Mouse (Mus musculus): ENCODE results near the gene Trarg1. TPM values are rescaled to one million over a fixed set of nuclear protein-coding genes. Genes with fewer than 3 reads are reported as not detected.

The Trarg1 gene
- polyA plus RNA-seq, 1 experiment from 2014 or later = not detected

- no peak for ATAC-seq (replicated peaks; ENCODE audit: low FRiP score)
- H3K27ac ChIP-seq (ENCODE audit: low read depth, low read length) = no peak overlapping the region
- H3K36me3 ChIP-seq (ENCODE audit: control insufficient read depth, insufficient read depth, low read length) = peaks cover 6% of the 10 kb centered on the region; the same call in 1 of the 2 replicates
- no peaks in the 10 kb centered on the region for H3K27me3 ChIP-seq (ENCODE audit: control insufficient read depth, insufficient read depth, low read length)
- H3K9ac ChIP-seq (ENCODE audit: low read length) = no peak overlapping the region
- no peaks in the 10 kb centered on the region for H3K9me3 ChIP-seq (ENCODE audit: control insufficient read depth, low read length)
- no peak overlapping the region for H3K4me2 ChIP-seq (ENCODE audit: low read depth, low read length, severe bottlenecking)
- H3K4me3 ChIP-seq (ENCODE audit: low read depth, low read length) = no peak overlapping the region
- DNase-seq (ENCODE audit: low spot score) = no peak
- 86% methylated on average over 3 of the region's 3 CpGs for WGBS
- H3K4me1 ChIP-seq (replicated peaks; ENCODE audit: control insufficient read depth, insufficient read depth, low read length) = no peaks in the 10 kb centered on the region
These were observed 55.0 kb downstream of the Trarg1 start for GRCm38 (mm10) chr11:76734560-76734959.

DNA sequence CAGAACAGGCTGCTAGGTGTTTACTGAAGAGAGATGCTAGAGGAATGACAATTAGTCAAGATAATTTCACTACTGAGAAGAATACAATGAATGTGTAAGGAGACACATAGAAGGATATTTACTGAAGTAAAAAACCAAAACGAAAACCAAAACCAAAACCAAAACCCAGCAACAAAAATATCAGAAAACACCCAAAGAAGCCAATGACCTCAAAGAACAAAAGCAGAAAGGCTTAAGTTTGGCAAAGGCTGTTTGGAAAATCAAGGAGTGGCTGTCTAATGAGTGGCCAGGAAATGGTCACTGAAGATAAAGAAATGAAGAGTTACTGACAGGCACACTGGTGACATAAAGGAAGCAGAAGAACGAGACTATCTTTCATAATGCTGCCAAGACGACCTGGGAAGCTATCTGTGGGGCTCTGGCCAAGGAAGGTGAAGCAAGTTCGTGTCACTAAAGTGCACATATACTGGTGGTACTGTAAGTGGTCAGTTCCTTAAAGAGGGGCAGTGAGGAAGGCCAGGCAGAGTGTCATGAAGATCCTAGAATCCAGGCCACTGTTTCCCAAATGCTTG lies 56.2 kb downstream of the Trarg1 start:
- H3K27me3 ChIP-seq (ENCODE audit: control insufficient read depth, insufficient read depth, low read length) = no peaks in the 10 kb centered on the region
- H3K36me3 ChIP-seq (ENCODE audit: control insufficient read depth, insufficient read depth, low read length) = peaks cover 3% of the 10 kb centered on the region; the same call in 1 of the 2 replicates
- H3K9ac ChIP-seq (ENCODE audit: low read length) = no peak overlapping the region
- no peak overlapping the region for H3K4me2 ChIP-seq (ENCODE audit: low read depth, low read length, severe bottlenecking)
- no peak overlapping the region for H3K4me3 ChIP-seq (ENCODE audit: low read depth, low read length)
- H3K4me1 ChIP-seq (replicated peaks; ENCODE audit: control insufficient read depth, insufficient read depth, low read length) = no peaks in the 10 kb centered on the region
- DNase-seq (ENCODE audit: low spot score) (no peak), ATAC-seq (replicated peaks; ENCODE audit: low FRiP score) (no peak)
- H3K9me3 ChIP-seq (ENCODE audit: control insufficient read depth, low read length) = no peaks in the 10 kb centered on the region
- WGBS = 90% methylated on average over 4 of the region's 4 CpGs
- H3K27ac ChIP-seq (ENCODE audit: low read depth, low read length) = no peak overlapping the region

DNA sequence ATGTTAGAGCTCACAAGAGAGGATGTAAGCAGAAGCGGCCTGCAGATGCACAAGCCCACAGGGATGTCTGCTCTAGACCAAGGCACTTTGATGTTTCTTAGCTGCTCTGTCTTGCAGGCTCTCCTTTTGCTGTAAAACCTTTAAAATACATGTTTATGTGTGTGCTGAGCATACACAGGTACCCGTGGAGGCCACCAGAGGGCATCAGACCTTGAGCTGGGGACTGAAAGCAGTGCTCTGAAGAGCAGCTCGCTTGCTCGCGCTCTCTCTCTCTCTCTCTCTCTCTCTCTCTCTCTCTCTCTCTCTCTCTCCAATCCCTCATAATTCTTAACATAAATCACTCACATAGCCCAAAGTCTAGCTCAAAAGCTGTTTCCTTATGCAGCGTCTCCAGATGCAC lies 59.5 kb downstream of the Trarg1 start:
- no peak overlapping the region for H3K27ac ChIP-seq (ENCODE audit: low read depth, low read length)
- DNase-seq (ENCODE audit: low spot score) (no peak), ATAC-seq (replicated peaks; ENCODE audit: low FRiP score) (no peak)
- WGBS = 65% methylated on average over 6 of the region's 6 CpGs
- H3K27me3 ChIP-seq (ENCODE audit: control insufficient read depth, insufficient read depth, low read length) = no peaks in the 10 kb centered on the region
- H3K4me2 ChIP-seq (ENCODE audit: low read depth, low read length, severe bottlenecking) = no peak overlapping the region
- H3K4me1 ChIP-seq (replicated peaks; ENCODE audit: control insufficient read depth, insufficient read depth, low read length) = no peaks in the 10 kb centered on the region
- no peak overlapping the region for H3K9ac ChIP-seq (ENCODE audit: low read length)
- no peak overlapping the region for H3K4me3 ChIP-seq (ENCODE audit: low read depth, low read length)
- no peaks in the 10 kb centered on the region for H3K9me3 ChIP-seq (ENCODE audit: control insufficient read depth, low read length)
- H3K36me3 ChIP-seq (ENCODE audit: control insufficient read depth, insufficient read depth, low read length) = peaks cover 3% of the 10 kb centered on the region; the same call in 1 of the 2 replicates

DNA sequence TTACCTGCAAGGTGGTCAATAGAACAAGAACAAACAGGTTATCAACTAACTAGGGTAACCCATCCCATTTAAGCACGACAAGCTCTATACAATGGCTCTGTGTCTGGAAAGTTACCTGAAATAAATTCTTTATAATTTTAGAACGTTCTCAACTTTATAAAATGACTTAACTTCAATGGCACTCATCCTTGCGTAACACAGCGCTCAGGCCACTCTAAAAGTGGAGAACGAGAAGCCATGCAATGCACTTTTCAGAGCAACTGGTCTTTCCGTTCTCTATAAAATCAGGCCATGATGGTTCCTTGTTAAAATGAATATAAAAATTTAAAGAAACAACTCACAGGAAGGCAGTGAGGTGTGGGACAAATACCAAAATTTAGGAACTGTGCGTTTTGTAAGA lies 62.9 kb downstream of the Trarg1 start:
- H3K27ac ChIP-seq (ENCODE audit: low read depth, low read length) = no peak overlapping the region
- H3K4me3 ChIP-seq (ENCODE audit: low read depth, low read length) = no peak overlapping the region
- H3K27me3 ChIP-seq (ENCODE audit: control insufficient read depth, insufficient read depth, low read length) = no peaks in the 10 kb centered on the region
- peaks cover 2% of the 10 kb centered on the region; the same call in 1 of the 2 replicates for H3K36me3 ChIP-seq (ENCODE audit: control insufficient read depth, insufficient read depth, low read length)
- no peak for ATAC-seq (replicated peaks; ENCODE audit: low FRiP score)
- no peak overlapping the region for H3K4me2 ChIP-seq (ENCODE audit: low read depth, low read length, severe bottlenecking)
- WGBS = 96% methylated on average over 7 of the region's 7 CpGs
- no peaks in the 10 kb centered on the region for H3K4me1 ChIP-seq (replicated peaks; ENCODE audit: control insufficient read depth, insufficient read depth, low read length)
- no peaks in the 10 kb centered on the region for H3K9me3 ChIP-seq (ENCODE audit: control insufficient read depth, low read length)
- no peak overlapping the region for H3K9ac ChIP-seq (ENCODE audit: low read length)
- DNase-seq (ENCODE audit: low spot score) = no peak

DNA sequence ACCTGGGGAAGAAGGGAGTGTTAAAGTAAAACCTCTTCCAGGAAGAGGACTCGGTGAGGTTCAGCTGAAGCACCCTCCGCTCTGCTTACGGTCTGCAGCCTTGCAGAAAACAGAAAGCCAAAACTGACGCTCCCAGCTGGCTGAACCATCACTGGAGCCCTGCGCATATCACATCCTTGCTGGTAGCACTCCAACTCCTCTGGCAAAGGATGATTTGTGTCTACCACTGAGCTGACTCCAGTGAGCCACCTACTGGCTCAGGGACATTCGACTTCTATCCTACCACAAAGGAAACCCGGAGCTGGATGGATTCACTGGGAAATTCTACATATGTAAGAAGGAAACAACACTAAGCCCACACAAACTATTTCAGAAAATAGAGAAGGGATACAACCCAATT lies 64.9 kb downstream of the Trarg1 start:
- H3K27me3 ChIP-seq (ENCODE audit: control insufficient read depth, insufficient read depth, low read length) = no peaks in the 10 kb centered on the region
- H3K9ac ChIP-seq (ENCODE audit: low read length) = no peak overlapping the region
- H3K9me3 ChIP-seq (ENCODE audit: control insufficient read depth, low read length) = no peaks in the 10 kb centered on the region
- no peak for DNase-seq (ENCODE audit: low spot score)
- 83% methylated on average over 7 of the region's 7 CpGs for WGBS
- no peaks in the 10 kb centered on the region for H3K4me1 ChIP-seq (replicated peaks; ENCODE audit: control insufficient read depth, insufficient read depth, low read length)
- H3K36me3 ChIP-seq (ENCODE audit: control insufficient read depth, insufficient read depth, low read length) = peaks cover 7% of the 10 kb centered on the region; the same call in 1 of the 2 replicates
- no peak overlapping the region for H3K27ac ChIP-seq (ENCODE audit: low read depth, low read length)
- ATAC-seq (replicated peaks; ENCODE audit: low FRiP score) = no peak
- H3K4me3 ChIP-seq (ENCODE audit: low read depth, low read length) = no peak overlapping the region
- H3K4me2 ChIP-seq (ENCODE audit: low read depth, low read length, severe bottlenecking) = no peak overlapping the region

DNA sequence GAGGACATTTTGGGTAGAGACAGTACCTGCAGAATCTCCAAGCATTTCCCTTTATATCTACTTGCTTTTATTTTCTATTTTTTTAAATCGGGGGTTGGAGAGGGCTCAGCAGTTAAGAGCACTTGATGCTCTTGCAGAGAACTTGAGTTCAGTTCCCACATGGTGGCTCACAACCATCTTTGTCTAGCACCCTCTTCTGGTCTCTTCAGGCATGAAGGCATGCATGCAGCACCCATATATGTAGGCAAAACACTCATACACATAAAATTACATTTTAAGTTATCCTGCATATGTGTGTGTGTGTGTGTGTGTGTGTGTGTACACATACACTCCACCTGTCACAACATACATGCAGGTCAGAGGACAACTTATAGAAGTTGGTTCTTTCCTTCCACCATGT lies 66.3 kb downstream of the Trarg1 start:
- H3K4me1 ChIP-seq (replicated peaks; ENCODE audit: control insufficient read depth, insufficient read depth, low read length) = no peaks in the 10 kb centered on the region
- ATAC-seq (replicated peaks; ENCODE audit: low FRiP score) = no peak
- H3K27me3 ChIP-seq (ENCODE audit: control insufficient read depth, insufficient read depth, low read length) = no peaks in the 10 kb centered on the region
- no peak overlapping the region for H3K4me2 ChIP-seq (ENCODE audit: low read depth, low read length, severe bottlenecking)
- peaks cover 7% of the 10 kb centered on the region; the same call in 1 of the 2 replicates for H3K36me3 ChIP-seq (ENCODE audit: control insufficient read depth, insufficient read depth, low read length)
- DNase-seq (ENCODE audit: low spot score) = no peak
- 100% methylated on average over 1 of the region's 1 CpGs for WGBS
- no peak overlapping the region for H3K27ac ChIP-seq (ENCODE audit: low read depth, low read length)
- no peak overlapping the region for H3K9ac ChIP-seq (ENCODE audit: low read length)
- no peak overlapping the region for H3K4me3 ChIP-seq (ENCODE audit: low read depth, low read length)
- H3K9me3 ChIP-seq (ENCODE audit: control insufficient read depth, low read length) = no peaks in the 10 kb centered on the region

Other genes with a start within 250 kb of the Trarg1 start
- gene Abr, start 57.5 kb upstream of the Trarg1 start, polyA plus RNA-seq (2014; fragmentation: Nextera tagmentation; extraction: Ambion mirVana) = 46.4 and 50.5 TPM in 2 replicates
- not detected in 2 replicates for gene Bhlha9, start 7.3 kb upstream of the Trarg1 start, polyA plus RNA-seq (2014; fragmentation: Nextera tagmentation; extraction: Ambion mirVana)
- gene Gosr1, start 83.8 kb downstream of the Trarg1 start, polyA plus RNA-seq (2014; fragmentation: Nextera tagmentation; extraction: Ambion mirVana) = 26.5 and 27.2 TPM in 2 replicates
- gene Cpd, start 167.2 kb downstream of the Trarg1 start, polyA plus RNA-seq (2014; fragmentation: Nextera tagmentation; extraction: Ambion mirVana) = 14.3 and 15.6 TPM in 2 replicates
- not detected in 2 replicates for gene Tmigd1, start 222.4 kb downstream of the Trarg1 start, polyA plus RNA-seq (2014; fragmentation: Nextera tagmentation; extraction: Ambion mirVana)
- gene Blmh, start 245.0 kb downstream of the Trarg1 start, polyA plus RNA-seq (2014; fragmentation: Nextera tagmentation; extraction: Ambion mirVana) = 167 and 174 TPM in 2 replicates

All from forebrain, embryonic 11.5 days (tissue).